Mouse (Mus musculus) neural tube, embryonic 13.5 days (tissue): ENCODE measurements around the gene Dync2li1. TPM values are rescaled to one million over a fixed set of nuclear protein-coding genes. Genes with fewer than 3 reads are reported as not detected.

Source experiments
- ATAC-seq: fragments of 200-750 bp; cut with Nextera tagmentation; 2 replicates; pipeline ENCODE4 v1.8.0; 2017; ENCODE audit warnings: low read depth, mild to moderate bottlenecking, moderate TSS enrichment, moderate library complexity
- H3K27ac ChIP-seq: fragments of 300-500 bp; sonication (generic); replicated peaks from 2 replicates; pipeline ENCODE4 v1.5.1; 2015; ENCODE audit warnings: moderate library complexity, mild to moderate bottlenecking, inconsistent platforms
- H3K27me3 ChIP-seq: fragments of 300-500 bp; sonication (generic); 2 replicates; pipeline ENCODE4 v1.6.1; 2015; ENCODE audit warnings: mild to moderate bottlenecking, inconsistent platforms
- H3K36me3 ChIP-seq: fragments of 300-500 bp; sonication (generic); 2 replicates; pipeline ENCODE4 v1.6.1; 2015; ENCODE audit warnings: mild to moderate bottlenecking, inconsistent platforms
- H3K4me1 ChIP-seq: fragments of 300-500 bp; sonication (generic); replicated peaks from 2 replicates; pipeline ENCODE4 v1.6.1; 2015; ENCODE audit warnings: inconsistent platforms
- H3K4me2 ChIP-seq: fragments of 300-500 bp; sonication (generic); 2 replicates; pipeline ENCODE4 v1.6.1; 2015; ENCODE audit warnings: inconsistent platforms, mild to moderate bottlenecking, moderate library complexity
- H3K4me3 ChIP-seq: fragments of 300-500 bp; sonication (generic); 2 replicates; pipeline ENCODE4 v1.5.1; 2015; ENCODE audit warnings: mild to moderate bottlenecking, inconsistent platforms
- H3K9ac ChIP-seq: fragments of 300-500 bp; sonication (generic); 2 replicates; pipeline ENCODE4 v1.6.1; 2015; ENCODE audit warnings: moderate library complexity, mild to moderate bottlenecking, inconsistent platforms
- H3K9me3 ChIP-seq: fragments of 300-500 bp; sonication (generic); 2 replicates; pipeline ENCODE4 v1.6.1; 2016; ENCODE audit warnings: inconsistent platforms
- WGBS: fragments of 180-500 bp; shearing (Covaris S2); methylation state at CpG from one replicate; pipeline ENCODE4 v1.1.7; 2015; 5-methylcytosine and 5-hydroxymethylcytosine counted together
- polyA plus RNA-seq: library from polyadenylated mRNA; unstranded; fragments of >200 nt; fragmentation: Nextera tagmentation; extraction: Ambion mirVana; gene quantifications from 2 replicates; pipeline ENCODE4 v1.2.1, GENCODE M21; 2015

The Dync2li1 gene
- 30.6 and 31.2 TPM in 2 replicates for polyA plus RNA-seq

- Histone ChIP-seq H3K9me3 (no peaks in the 10 kb centered on the region), H3K9ac (peak within 1 kb of the TSS; percentile 78), H3K4me1 (peaks cover 7% of the 10 kb centered on the region), H3K36me3 (no peaks in the 10 kb centered on the region), H3K4me3 (peak within 1 kb of the TSS; percentile 63), H3K4me2 (peak within 1 kb of the TSS; percentile 64), H3K27ac (peak within 1 kb of the TSS; percentile 78), H3K27me3 (no peaks in the 10 kb centered on the region)
- ATAC-seq: peak; percentile 99
- WGBS: 0% methylated on average over 25 of the region's 25 CpGs
Measured at GRCm38 (mm10) chr17:84626276-84626856, at the start of gene Dync2li1. Dync2li1 (plus strand) TSS chr17:84626496.

GRCm38 (mm10) chr17:84576621-84577293 is 49.5 kb upstream of the Dync2li1 start:
- no peaks in the 10 kb centered on the region for H3K9me3 ChIP-seq
- no peak overlapping the region for H3K27ac ChIP-seq

GRCm38 (mm10) chr17:84579249-84579648 is 47.0 kb upstream of the Dync2li1 start:
- H3K4me2 ChIP-seq: no peak overlapping the region
- ATAC-seq: no peak
- no peaks in the 10 kb centered on the region for H3K9me3 ChIP-seq
- no peak overlapping the region for H3K4me3 ChIP-seq
- H3K4me1 ChIP-seq: no peaks in the 10 kb centered on the region
- no peaks in the 10 kb centered on the region for H3K36me3 ChIP-seq
- 84% methylated on average over 8 of the region's 8 CpGs for WGBS
- no peak overlapping the region for H3K27ac ChIP-seq
- no peak overlapping the region for H3K9ac ChIP-seq
- H3K27me3 ChIP-seq: no peaks in the 10 kb centered on the region

More at GRCm38 (mm10) chr17:84576621-84577293, 49.5 kb upstream of the Dync2li1 start:
- Histone ChIP-seq H3K9ac (no peak overlapping the region), H3K4me1 (no peaks in the 10 kb centered on the region), H3K27me3 (no peaks in the 10 kb centered on the region), H3K4me2 (no peak overlapping the region), H3K4me3 (no peak overlapping the region), H3K36me3 (no peaks in the 10 kb centered on the region)
- 82% methylated on average over 16 of the region's 16 CpGs for WGBS
- ATAC-seq: no peak

- H3K27me3 ChIP-seq: no peaks in the 10 kb centered on the region
- ATAC-seq: no peak
- no peaks in the 10 kb centered on the region for H3K9me3 ChIP-seq
- no peaks in the 10 kb centered on the region for H3K36me3 ChIP-seq
- H3K4me1 ChIP-seq: no peaks in the 10 kb centered on the region
- H3K27ac ChIP-seq: no peak overlapping the region
- no peak overlapping the region for H3K9ac ChIP-seq
- no peak overlapping the region for H3K4me3 ChIP-seq
- 77% methylated on average over 10 of the region's 10 CpGs for WGBS
- H3K4me2 ChIP-seq: no peak overlapping the region
Measured at GRCm38 (mm10) chr17:84579817-84580216, 46.5 kb upstream of the Dync2li1 start.

- Histone ChIP-seq H3K36me3 (no peaks in the 10 kb centered on the region), H3K9ac (no peak overlapping the region), H3K4me3 (no peak overlapping the region), H3K4me1 (no peaks in the 10 kb centered on the region), H3K4me2 (no peak overlapping the region), H3K9me3 (no peaks in the 10 kb centered on the region), H3K27me3 (no peaks in the 10 kb centered on the region), H3K27ac (no peak overlapping the region)
- WGBS: 53% methylated on average over 8 of the region's 8 CpGs
- ATAC-seq: no peak
Measured at GRCm38 (mm10) chr17:84580821-84581220, 45.5 kb upstream of the Dync2li1 start.

GRCm38 (mm10) chr17:84581740-84582414 is 44.4 kb upstream of the Dync2li1 start:
- Histone ChIP-seq H3K27me3 (no peaks in the 10 kb centered on the region), H3K4me1 (no peaks in the 10 kb centered on the region), H3K36me3 (no peaks in the 10 kb centered on the region), H3K9ac (no peak overlapping the region), H3K4me2 (no peak overlapping the region), H3K4me3 (no peak overlapping the region), H3K9me3 (no peaks in the 10 kb centered on the region), H3K27ac (no peak overlapping the region)
- no peak for ATAC-seq
- 68% methylated on average over 8 of the region's 8 CpGs for WGBS

- 47% methylated on average over 9 of the region's 9 CpGs for WGBS
- Histone ChIP-seq H3K9ac (no peak overlapping the region), H3K4me3 (no peak overlapping the region), H3K4me2 (no peak overlapping the region), H3K9me3 (no peaks in the 10 kb centered on the region), H3K36me3 (no peaks in the 10 kb centered on the region), H3K27ac (no peak overlapping the region), H3K27me3 (no peaks in the 10 kb centered on the region), H3K4me1 (no peaks in the 10 kb centered on the region)
- ATAC-seq: no peak
Measured at GRCm38 (mm10) chr17:84584107-84584506, 42.2 kb upstream of the Dync2li1 start.

GRCm38 (mm10) chr17:84585104-84585503 is 41.2 kb upstream of the Dync2li1 start:
- H3K27ac ChIP-seq: no peak overlapping the region
- no peak overlapping the region for H3K4me2 ChIP-seq
- H3K9ac ChIP-seq: no peak overlapping the region
- no peaks in the 10 kb centered on the region for H3K36me3 ChIP-seq
- H3K4me1 ChIP-seq: no peaks in the 10 kb centered on the region
- WGBS: 77% methylated on average over 8 of the region's 8 CpGs
- no peaks in the 10 kb centered on the region for H3K9me3 ChIP-seq
- ATAC-seq: no peak
- H3K27me3 ChIP-seq: no peaks in the 10 kb centered on the region
- H3K4me3 ChIP-seq: no peak overlapping the region

- 96% methylated on average over 7 of the region's 7 CpGs for WGBS
- Histone ChIP-seq H3K4me1 (no peaks in the 10 kb centered on the region), H3K27me3 (no peaks in the 10 kb centered on the region), H3K9me3 (no peaks in the 10 kb centered on the region), H3K4me3 (no peak overlapping the region), H3K4me2 (no peak overlapping the region), H3K27ac (no peak overlapping the region), H3K9ac (no peak overlapping the region), H3K36me3 (0 out of 2 replicates have a peak, but pooled peaks cover 4% of the 10 kb centered on the region)
- ATAC-seq: no peak
Measured at GRCm38 (mm10) chr17:84590065-84590464, 36.2 kb upstream of the Dync2li1 start.

- 86% methylated on average over 16 of the region's 16 CpGs for WGBS
- H3K4me1 ChIP-seq: peaks cover 8% of the 10 kb centered on the region; the same call in 1 of the 2 replicates
- H3K27ac ChIP-seq: no peak overlapping the region
- no peak for ATAC-seq
- no peaks in the 10 kb centered on the region for H3K9me3 ChIP-seq
- H3K4me3 ChIP-seq: no peak overlapping the region
- H3K27me3 ChIP-seq: no peaks in the 10 kb centered on the region
- no peak overlapping the region for H3K9ac ChIP-seq
- no peak overlapping the region for H3K4me2 ChIP-seq
- H3K36me3 ChIP-seq: 0 out of 2 replicates have a peak, but pooled peaks cover 4% of the 10 kb centered on the region
Measured at GRCm38 (mm10) chr17:84591431-84592150, 34.7 kb upstream of the Dync2li1 start.

GRCm38 (mm10) chr17:84596015-84596441 is 30.3 kb upstream of the Dync2li1 start:
- WGBS: 54% methylated on average over 10 of the region's 10 CpGs
- no peak overlapping the region for H3K9ac ChIP-seq

More at GRCm38 (mm10) chr17:84596015-84596441, 30.3 kb upstream of the Dync2li1 start:
- H3K4me3 ChIP-seq: no peak overlapping the region
- peaks cover 8% of the 10 kb centered on the region; the same call in 1 of the 2 replicates for H3K4me1 ChIP-seq
- H3K36me3 ChIP-seq: 0 out of 2 replicates have a peak, but pooled peaks cover 4% of the 10 kb centered on the region
- no peak for ATAC-seq
- H3K9me3 ChIP-seq: no peaks in the 10 kb centered on the region
- no peaks in the 10 kb centered on the region for H3K27me3 ChIP-seq
- H3K27ac ChIP-seq: no peak overlapping the region
- H3K4me2 ChIP-seq: peak overlapping the region; percentile 29; the same call in 1 of the 2 replicates
